Mouse (Mus musculus) cerebellum, adult 2 months (tissue): Measurements from ENCODE around the gene Gucy2g.

Experiments
- CTCF ChIP-seq: fragments of 200-500 bp; IDR thresholded peaks from 2 replicates; pipeline ENCODE4 v1.5.1; 2011; ENCODE audit warnings: low read depth, mild to moderate bottlenecking, control low read depth, low read length, moderate library complexity, borderline replicate concordance; ENCODE audit not compliant: insufficient read depth
- POLR2A ChIP-seq: fragments of 200-500 bp; IDR thresholded peaks from 2 replicates; pipeline ENCODE4 v1.6.1; 2011; ENCODE audit warnings: low read length, control low read depth, borderline replicate concordance; ENCODE audit not compliant: insufficient read depth

DNA sequence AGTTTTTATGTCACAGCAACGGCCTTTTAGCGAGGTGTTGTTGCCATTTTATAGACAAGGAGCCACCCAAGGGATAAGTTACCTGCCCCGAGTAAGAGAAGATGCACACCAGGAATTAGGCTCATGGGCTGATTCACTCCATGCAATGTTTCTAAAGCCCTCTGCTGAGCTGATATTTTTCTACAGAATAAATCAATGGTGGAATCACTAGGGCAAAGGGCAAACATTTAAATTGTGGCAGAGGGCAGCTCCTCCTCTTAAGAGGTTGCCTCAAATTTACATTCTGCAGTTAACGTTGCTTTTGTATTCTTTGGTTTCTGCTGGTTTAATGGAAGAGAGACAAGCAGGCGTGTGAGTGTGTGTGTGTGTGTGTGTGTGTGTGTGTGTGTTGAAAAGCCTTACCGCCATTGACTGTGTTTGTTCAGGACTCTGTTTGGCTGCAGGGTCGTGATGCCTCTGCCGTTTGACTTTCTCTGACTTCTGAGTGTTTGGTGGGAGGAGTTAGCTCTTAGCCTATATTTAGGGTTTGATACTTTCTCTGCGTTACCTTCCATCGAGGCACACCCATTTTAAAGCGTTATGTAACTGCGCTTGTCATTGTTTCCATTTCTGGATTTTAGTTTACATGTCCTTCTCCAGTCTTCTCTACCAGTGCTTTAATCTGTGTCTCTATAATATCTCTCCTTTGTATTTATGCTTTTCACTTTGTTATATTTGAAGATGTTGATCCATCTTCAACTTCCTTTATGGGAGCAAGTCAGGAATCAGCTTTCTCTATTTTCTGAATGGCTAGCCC, 19.6 kb upstream of the Gucy2g start:
- TF ChIP-seq CTCF (no peak), POLR2A (no peak)
